Mouse (Mus musculus) thymus, adult 2 months (tissue): ENCODE measurements at regions not wholly inside any gene's neighbourhood (a gene's known extent, or its start where the extent isn't known, plus 50 kb on each side); places are given as distances from the start of the nearest gene placed in this dataset.

ENCODE experiments used
- CTCF ChIP-seq: fragments of 200-500 bp; IDR thresholded peaks from 2 replicates; pipeline ENCODE4 v1.5.1; 2012; ENCODE audit warnings: mild to moderate bottlenecking, control low read depth, low read length, moderate library complexity, borderline replicate concordance; ENCODE audit not compliant: control insufficient read depth, poor library complexity, insufficient read depth; ENCODE audit errors: extremely low read depth
- POLR2A ChIP-seq: fragments of 200-500 bp; IDR thresholded peaks from 2 replicates; pipeline ENCODE4 v1.6.1; 2012; ENCODE audit warnings: mild to moderate bottlenecking, low read length, control low read depth, moderate library complexity; ENCODE audit not compliant: control insufficient read depth, poor library complexity, insufficient read depth; ENCODE audit errors: extremely low read depth

- no peak for TF ChIP-seq CTCF
- TF ChIP-seq POLR2A = no peak
Observed at GRCm38 (mm10) chr9:50120820-50121599, 223.8 kb downstream of the Rpl10-ps3 start.
